Mouse (Mus musculus) right cerebral cortex, adult 2 months (tissue): ENCODE results near the gene Pfkfb1.

Source experiments
- DNase-seq, 2 experiments: peaks; one replicate each; pipeline ENCODE4 v3.0.0; 2021 to 2022; ENCODE audit warnings: low spot score in 2 of 2

Gene Pfkfb1

DNA sequence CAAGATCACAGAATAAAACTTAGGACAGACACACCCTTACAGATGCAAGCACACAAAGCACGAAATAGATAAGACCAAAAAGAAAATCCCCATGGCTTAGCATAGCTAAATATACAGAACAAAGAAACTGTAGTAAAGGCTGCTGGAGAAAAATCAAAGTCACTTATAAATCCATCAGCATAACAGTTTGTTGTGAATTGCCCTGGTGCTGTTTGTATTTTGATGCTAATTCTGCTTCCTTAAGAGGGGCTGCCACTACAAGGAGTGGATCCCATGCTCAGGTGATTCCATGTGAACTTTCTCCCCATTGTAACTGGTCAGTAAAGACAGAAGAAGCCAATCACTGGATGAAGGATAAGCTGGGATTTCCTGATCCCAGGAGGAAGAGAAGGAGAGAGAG, 89.5 kb downstream of the Pfkfb1 start:
- DNase-seq: no peak
